Mouse (Mus musculus): ENCODE data around the gene Pnp. TPM values are rescaled to one million over a fixed set of nuclear protein-coding genes. Genes with fewer than 3 reads are reported as not detected.
"Not testable (repeated sequence)": the region's sequence is repeated elsewhere in the genome, so short reads cannot be mapped to it uniquely, and the experiment has no call there.

The Pnp gene
- polyA plus RNA-seq (2015; fragmentation: Nextera tagmentation; extraction: Ambion mirVana) = 24.9 and 27.0 TPM in 2 replicates

DNA sequence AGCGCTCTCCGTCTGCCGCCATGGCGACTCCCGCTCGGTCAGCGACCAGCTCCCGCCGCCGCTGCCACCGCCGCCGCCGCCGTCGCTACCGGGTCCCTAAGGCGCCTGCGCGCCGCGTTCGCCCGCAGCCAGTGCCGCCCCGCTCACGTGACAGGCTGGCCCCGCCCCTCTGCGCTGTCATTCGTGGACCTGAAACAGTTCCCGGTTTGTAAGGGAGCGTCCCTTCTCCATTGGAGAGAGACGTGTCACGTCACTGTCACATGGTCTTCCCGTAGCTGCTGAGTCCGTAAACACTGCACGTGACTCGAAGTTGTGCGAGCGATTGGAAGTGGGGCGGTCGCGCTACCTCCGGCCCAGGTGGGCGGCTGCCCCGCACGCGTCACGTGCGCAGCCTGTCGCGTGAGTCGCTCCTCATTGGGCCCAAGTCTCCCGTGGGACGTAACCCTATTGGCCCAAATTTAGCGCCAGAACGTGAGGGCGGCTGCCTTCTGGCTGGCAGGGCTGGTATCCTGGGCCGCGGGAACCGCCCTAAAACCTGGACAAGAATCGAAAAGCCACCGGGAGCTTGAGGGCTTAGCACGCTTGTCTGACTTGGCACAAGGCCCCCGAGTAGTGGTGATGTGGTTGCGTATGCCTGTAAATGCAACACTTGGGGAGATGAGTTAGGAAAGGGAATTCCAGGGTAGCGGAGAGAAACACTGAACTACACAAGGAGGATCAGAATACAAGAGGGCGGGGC is at the start of gene Pnp, which contains the start of gene Pip4p1:
Pnp (plus strand) TSS at position 329 of the 739 bp plus-strand sequence.
Pip4p1 (minus strand) TSS at position 103 of the 739 bp plus-strand sequence.
- ATAC-seq (ENCODE audit: low FRiP score) = peak; percentile 100
- H3K36me3 ChIP-seq = peaks cover 33% of the 10 kb centered on the region
- peak within 1 kb of the TSS; percentile 93 for H3K4me3 ChIP-seq
- H3K27ac ChIP-seq = peak within 1 kb of the TSS; percentile 91
- peak within 1 kb of the TSS; percentile 92 for H3K4me2 ChIP-seq
- peaks cover 44% of the 10 kb centered on the region for H3K4me1 ChIP-seq (replicated peaks)
- peak within 1 kb of the TSS; percentile 99 for H3K9ac ChIP-seq
- WGBS = under 1% methylated on average over 67 of the region's 68 CpGs
- H3K9me3 ChIP-seq = no peaks in the 10 kb centered on the region
- no peaks in the 10 kb centered on the region for H3K27me3 ChIP-seq

DNA sequence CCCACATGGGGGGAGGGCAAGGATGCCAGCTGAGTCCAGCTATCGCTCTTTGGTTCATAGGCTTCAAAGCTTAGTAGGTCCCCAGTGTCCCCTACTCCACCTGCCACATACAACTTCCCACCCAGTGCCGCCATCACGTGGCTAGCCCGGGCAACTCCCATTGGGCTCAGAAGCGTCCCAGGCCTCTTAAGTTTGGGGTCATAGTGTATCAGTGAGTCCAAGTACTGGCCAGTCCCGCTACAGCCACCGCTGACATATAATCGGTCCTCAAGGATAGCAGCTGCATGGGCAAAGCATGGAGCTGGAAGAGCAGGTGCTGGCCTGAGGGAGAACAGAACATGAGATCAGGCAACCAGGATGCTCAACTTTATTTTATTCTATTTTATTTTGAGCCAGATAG is 39.3 kb upstream of the Pnp start:
- H3K27me3 ChIP-seq = peaks cover 4% of the 10 kb centered on the region; the same call in 1 of the 2 replicates
- H3K9ac ChIP-seq = no peak overlapping the region
- H3K4me3 ChIP-seq = no peak overlapping the region
- H3K36me3 ChIP-seq = no peaks in the 10 kb centered on the region
- H3K9me3 ChIP-seq = no peaks in the 10 kb centered on the region
- H3K4me2 ChIP-seq = no peak overlapping the region
- peaks cover 9% of the 10 kb centered on the region for H3K4me1 ChIP-seq (replicated peaks)
- ATAC-seq (ENCODE audit: low FRiP score) = no peak; the same call in 1 of the 2 replicates
- WGBS = 93% methylated on average over 8 of the region's 8 CpGs
- H3K27ac ChIP-seq = no peak overlapping the region

DNA sequence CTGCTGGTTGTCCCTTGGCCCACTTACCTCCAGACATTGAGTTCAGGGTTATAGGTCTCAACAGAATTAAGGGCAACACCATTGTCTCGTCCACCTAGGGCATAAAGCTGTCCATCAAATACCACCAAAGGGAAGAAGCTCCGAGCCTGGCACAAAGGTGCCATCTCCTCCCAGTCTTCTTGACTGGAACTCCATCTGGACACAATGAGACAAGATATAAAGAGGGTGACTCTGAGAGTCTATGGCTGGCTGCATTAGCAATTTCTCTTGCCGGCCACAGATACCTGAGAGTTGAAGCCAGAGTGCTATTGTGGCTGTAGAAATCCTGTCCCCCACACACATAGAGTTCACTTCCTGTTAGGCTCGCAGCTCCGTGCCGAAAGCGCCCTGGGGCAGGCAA is 38.8 kb upstream of the Pnp start:
- ATAC-seq (ENCODE audit: low FRiP score) = no peak

DNA sequence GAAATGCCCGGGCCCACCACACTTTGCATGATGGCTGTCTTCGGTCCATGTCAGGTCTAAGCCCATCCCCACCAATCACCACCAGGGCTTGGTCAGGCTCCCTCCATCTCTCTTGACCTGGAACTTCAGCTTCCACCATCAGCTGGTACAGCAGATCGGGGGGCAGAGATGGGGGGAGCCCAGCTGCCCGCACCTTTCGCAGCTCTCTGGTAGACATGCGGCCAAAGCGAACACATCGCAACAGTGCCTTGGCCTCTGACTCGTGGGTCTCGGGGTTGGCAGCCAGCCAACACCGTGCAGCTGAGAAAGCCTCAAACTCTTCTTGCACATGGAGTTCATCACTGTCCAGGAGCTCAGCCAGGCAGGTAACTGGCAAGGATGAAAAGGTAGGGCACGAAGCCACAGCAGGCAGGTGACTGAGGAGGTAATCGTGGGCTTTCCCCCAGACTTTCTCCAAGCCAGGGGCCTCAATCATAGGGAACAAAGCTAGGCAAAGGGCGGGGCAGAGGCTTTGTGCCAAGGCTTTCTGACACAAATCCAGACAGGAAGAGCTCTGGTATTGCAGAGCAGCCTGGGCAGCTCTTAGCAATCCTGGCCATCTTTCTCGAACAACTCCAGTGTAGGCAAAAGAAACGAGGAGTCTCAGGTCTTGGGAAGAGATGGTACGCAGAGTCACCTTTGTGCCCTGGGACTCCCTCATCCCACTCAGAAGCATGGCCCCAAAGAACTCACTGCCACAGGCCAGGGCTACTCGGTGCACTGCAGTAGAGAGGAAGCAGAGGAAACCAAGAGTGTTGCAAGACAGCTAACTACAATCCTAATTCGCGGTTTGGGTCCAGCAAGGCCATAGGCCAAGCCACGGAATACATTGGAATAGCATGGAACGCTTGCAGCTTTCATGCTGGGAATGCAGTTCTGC is 38.1 kb upstream of the Pnp start:
- Histone ChIP-seq H3K9ac (no peak overlapping the region), H3K27ac (no peak overlapping the region), H3K4me2 (no peak overlapping the region), H3K4me3 (no peak overlapping the region), H3K27me3 (peaks cover 11% of the 10 kb centered on the region), H3K4me1 (replicated peaks) (peaks cover 17% of the 10 kb centered on the region), H3K36me3 (no peaks in the 10 kb centered on the region), H3K9me3 (no peaks in the 10 kb centered on the region)
- 88% methylated on average over 22 of the region's 22 CpGs for WGBS
- no peak for ATAC-seq (ENCODE audit: low FRiP score)

More for the DNA sequence above, 38.8 kb upstream of the Pnp start:
- Histone ChIP-seq H3K4me2 (no peak overlapping the region), H3K36me3 (no peaks in the 10 kb centered on the region), H3K9me3 (no peaks in the 10 kb centered on the region), H3K4me1 (replicated peaks) (peaks cover 14% of the 10 kb centered on the region), H3K27me3 (peaks cover 4% of the 10 kb centered on the region), H3K9ac (no peak overlapping the region), H3K4me3 (no peak overlapping the region), H3K27ac (no peak overlapping the region)
- 94% methylated on average over 7 of the region's 7 CpGs for WGBS

DNA sequence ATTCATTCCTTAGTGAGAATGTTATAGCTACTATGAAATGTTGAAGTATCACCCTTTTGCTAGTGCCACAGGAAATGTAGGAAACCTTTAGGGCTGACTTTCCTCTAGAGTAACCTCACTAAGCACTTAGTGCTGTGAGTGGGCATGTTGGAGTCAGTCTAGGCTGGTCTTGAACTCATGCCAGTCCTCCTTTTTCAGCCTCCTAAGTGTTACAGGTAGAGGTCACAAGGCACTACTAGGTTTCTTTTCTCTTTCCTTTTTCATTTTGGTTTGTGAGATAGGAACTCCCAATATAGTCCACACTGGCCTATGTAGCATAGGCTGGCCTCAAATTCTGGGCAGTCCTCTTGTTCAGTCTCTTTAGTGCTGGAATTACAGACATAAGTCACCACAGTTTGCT is 35.5 kb upstream of the Pnp start:
- no peak for ATAC-seq (ENCODE audit: low FRiP score)
- Histone ChIP-seq H3K27ac (no peak overlapping the region), H3K4me2 (no peak overlapping the region), H3K4me1 (replicated peaks) (peaks cover 17% of the 10 kb centered on the region), H3K9ac (no peak overlapping the region), H3K27me3 (peaks cover 12% of the 10 kb centered on the region), H3K36me3 (no peaks in the 10 kb centered on the region), H3K9me3 (no peaks in the 10 kb centered on the region), H3K4me3 (no peak overlapping the region)

DNA sequence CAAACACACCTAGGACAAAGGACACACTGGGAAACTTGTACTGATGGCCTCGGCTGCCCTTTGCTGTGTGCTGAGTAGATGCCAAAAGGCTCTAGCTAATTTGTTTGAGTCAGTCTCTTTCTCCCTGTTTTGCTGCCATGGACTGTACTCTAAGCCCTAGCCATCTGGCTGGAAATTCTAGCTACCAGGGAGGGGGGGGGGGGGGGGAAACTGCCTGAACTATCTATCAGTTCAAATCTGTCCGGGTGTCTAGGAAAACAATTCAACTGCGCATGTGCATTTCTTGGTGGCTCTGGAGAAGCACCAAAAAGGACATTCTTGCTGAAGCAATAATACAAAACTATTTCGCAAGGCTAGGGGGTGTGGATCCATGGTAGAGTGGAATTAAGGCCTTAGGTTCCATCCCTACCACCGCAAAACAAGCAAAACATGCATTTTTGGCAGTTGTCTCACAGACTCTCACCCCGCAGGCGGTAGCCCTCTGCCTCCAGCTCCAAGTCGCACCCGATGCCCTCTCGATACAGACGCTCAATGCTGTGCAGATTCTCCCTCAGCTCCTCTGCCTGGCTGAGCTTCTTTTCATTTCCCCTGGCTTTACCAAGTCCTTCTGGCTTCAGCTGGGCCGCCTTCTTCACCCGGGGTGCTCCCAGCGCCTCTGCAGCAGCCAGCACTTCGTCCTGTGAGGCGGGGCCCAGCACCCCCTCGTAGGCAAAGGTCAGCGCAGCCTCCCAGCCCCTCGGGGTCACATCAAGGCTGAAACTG is 34.7 kb upstream of the Pnp start:
- WGBS = 16% methylated on average over 19 of the region's 19 CpGs
- Histone ChIP-seq H3K27me3 (peaks cover 12% of the 10 kb centered on the region), H3K27ac (peak overlapping the region; percentile 24), H3K4me3 (peak overlapping the region; percentile 55), H3K36me3 (no peaks in the 10 kb centered on the region), H3K4me2 (peak overlapping the region; percentile 91), H3K9ac (peak overlapping the region; percentile 78), H3K4me1 (replicated peaks) (peaks cover 17% of the 10 kb centered on the region), H3K9me3 (no peaks in the 10 kb centered on the region)
- ATAC-seq (ENCODE audit: low FRiP score) = peak; percentile 44

DNA sequence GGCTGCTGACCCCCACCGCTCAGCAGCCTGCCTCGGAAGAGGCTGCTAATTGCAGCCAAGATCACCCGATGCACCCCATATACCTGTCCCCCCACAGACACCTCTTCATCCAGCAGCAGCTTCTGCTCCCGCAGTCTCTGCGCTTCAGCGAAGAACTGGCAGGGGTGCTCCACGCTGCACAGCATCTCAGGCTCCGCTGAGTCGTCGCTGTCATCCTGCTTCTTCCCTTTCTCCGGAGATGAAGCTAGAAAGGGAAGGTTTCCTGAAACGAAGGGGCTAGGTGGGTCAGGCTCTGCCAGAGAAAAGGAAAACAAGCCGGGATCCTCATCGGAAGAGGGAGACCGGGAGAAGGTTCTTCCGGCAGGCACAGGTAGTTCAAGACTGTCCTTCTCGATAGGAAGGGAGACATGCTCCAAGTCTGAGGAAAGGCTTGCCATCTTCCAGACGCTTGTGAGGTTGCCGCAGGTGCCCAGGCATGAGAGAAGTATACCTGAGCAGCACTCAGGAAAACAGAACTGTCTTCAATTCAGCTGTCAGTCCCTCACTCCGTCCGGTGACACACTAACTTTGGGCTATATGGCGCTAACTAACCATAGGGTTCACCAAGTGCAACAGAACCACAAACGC is 34.0 kb upstream of the Pnp start:
- ATAC-seq (ENCODE audit: low FRiP score) = peak; percentile 82
- Histone ChIP-seq H3K27ac (peak overlapping the region; percentile 24; the same call in 1 of the 2 replicates), H3K4me1 (replicated peaks) (peaks cover 17% of the 10 kb centered on the region), H3K4me2 (peak overlapping the region; percentile 91), H3K27me3 (peaks cover 12% of the 10 kb centered on the region), H3K36me3 (no peaks in the 10 kb centered on the region), H3K9me3 (no peaks in the 10 kb centered on the region), H3K4me3 (peak overlapping the region; percentile 55), H3K9ac (peak overlapping the region; percentile 78)
- WGBS = 23% methylated on average over 23 of the region's 23 CpGs

DNA sequence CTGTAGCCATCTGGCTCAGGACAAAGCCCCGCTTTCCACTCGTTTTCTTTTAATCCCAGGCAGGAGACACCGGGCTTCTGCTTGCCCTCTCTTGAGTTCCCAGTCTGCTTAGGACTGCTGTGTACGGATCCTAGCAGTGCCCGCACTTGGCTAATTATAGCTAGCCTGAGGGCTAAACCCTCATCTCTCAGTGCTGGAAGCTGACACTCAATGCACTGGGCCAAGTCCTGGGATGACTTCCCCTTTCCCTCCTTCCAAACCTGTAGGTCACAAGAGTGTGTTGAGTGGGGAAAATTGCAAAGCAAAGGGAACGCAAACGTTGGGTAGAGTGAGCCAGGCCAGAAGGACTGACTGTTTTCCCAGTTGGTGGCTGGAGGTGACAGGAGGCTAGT is 33.5 kb upstream of the Pnp start, which contains the start of gene Klhl33:
Klhl33 (minus strand) TSS at position 134 of the 392 bp plus-strand sequence.
- Histone ChIP-seq H3K4me2 (peak within 1 kb of the TSS; percentile 91), H3K36me3 (no peaks in the 10 kb centered on the region), H3K9ac (peak within 1 kb of the TSS; percentile 78), H3K27ac (peak within 1 kb of the TSS; percentile 24), H3K9me3 (no peaks in the 10 kb centered on the region), H3K4me3 (peak within 1 kb of the TSS; percentile 55), H3K27me3 (peaks cover 12% of the 10 kb centered on the region), H3K4me1 (replicated peaks) (peaks cover 17% of the 10 kb centered on the region)
- no peak for ATAC-seq (ENCODE audit: low FRiP score)
- 51% methylated on average over 7 of the region's 7 CpGs for WGBS

DNA sequence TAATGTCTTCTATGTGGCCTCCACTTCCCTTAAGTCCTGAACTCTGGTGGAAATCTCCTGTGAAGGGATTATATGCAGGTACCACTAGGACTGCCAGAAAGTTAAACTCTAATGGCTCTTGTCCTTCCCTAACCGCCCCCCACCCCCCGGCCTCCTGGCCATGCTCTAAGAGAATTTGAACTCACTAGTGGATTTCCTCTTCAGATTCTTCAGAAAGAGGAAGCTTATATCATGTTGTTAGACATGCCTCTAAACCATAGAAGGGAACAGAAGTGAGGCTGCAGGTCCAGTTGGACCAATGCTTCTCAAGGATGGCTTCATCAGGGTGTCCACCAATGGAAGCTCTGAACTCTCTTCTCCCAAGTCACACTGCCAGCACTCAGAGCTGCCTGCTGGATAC is 32.9 kb upstream of the Pnp start:
- 91% methylated on average over 2 of the region's 2 CpGs for WGBS
- not testable (repeated sequence) for H3K9ac ChIP-seq; H3K36me3 ChIP-seq; ATAC-seq (ENCODE audit: low FRiP score); H3K4me2 ChIP-seq; H3K27ac ChIP-seq; H3K4me3 ChIP-seq; H3K9me3 ChIP-seq
- H3K4me1 ChIP-seq (replicated peaks) = peaks cover 17% of the 10 kb centered on the region
- peaks cover 12% of the 10 kb centered on the region for H3K27me3 ChIP-seq

DNA sequence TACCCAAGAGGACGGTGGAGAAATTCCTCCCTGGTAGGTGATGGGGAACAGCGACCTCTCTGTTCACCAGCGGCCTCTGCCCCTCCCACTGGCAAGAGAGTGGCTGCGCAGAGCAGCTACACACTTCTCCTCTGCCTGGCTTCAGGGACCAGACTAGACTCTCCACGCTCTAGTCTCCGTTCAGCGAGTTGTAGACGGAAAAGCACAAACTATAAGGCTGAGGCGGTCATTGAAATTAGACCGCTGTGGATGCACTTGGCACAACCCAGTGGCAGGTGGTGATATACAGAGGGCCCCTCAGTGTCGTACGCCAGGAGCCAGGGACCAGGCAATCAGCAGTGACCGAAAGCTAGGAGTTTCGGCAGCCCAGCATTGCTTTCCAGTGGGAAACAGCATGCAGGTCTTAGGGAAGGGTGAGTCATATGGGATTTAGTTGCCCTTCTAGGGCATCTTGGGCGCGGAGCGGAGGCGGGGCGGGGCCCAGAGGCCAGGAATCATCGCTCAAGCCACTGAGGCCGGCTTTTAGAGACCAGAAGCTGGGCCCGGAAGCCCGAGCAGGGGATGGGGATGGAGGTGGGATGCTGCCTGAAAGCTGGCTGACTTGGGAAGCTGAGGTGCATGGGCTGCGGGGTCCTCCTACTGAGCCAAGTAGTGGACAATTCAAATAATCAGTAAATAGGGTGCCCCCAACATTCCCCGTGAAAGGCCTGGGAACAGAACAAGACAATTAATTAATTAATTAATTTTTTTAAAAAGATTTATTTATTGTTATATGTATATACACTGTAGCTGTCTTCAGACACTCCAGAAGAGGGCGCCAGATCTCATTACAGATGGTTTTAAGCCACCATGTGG is 26.7 kb upstream of the Pnp start:
- Histone ChIP-seq H3K36me3 (no peaks in the 10 kb centered on the region; the same call in 1 of the 2 replicates), H3K4me2 (peak overlapping the region; percentile 64), H3K9me3 (no peaks in the 10 kb centered on the region), H3K27me3 (no peaks in the 10 kb centered on the region), H3K4me1 (replicated peaks) (peaks cover 8% of the 10 kb centered on the region; the same call in 1 of the 2 replicates), H3K4me3 (peak overlapping the region; percentile 41), H3K9ac (peak overlapping the region; percentile 71), H3K27ac (no peak overlapping the region; the same call in 1 of the 2 replicates)
- 4% methylated on average over 26 of the region's 26 CpGs for WGBS
- ATAC-seq (ENCODE audit: low FRiP score) = peak; percentile 91

DNA sequence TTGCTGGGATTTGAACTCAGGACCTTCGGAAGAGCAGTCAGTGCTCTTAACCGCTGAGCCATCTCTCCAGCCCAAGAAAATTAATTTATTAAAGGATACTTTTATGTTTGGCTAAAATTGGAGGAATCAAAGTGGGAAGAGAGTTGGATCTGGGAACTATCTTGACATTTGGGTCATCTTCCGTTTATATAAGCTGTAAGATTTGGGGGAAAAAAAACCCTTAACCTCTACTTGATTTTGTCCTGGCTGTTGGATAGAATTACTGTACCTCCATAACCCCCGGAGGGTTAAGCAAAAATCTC is 26.1 kb upstream of the Pnp start:
- no peak overlapping the region for H3K9ac ChIP-seq
- no peak overlapping the region for H3K27ac ChIP-seq
- peaks cover 8% of the 10 kb centered on the region; the same call in 1 of the 2 replicates for H3K4me1 ChIP-seq (replicated peaks)
- H3K27me3 ChIP-seq = no peaks in the 10 kb centered on the region
- 82% methylated on average over 4 of the region's 4 CpGs for WGBS
- H3K4me2 ChIP-seq = no peak overlapping the region
- no peaks in the 10 kb centered on the region for H3K9me3 ChIP-seq
- no peaks in the 10 kb centered on the region; the same call in 1 of the 2 replicates for H3K36me3 ChIP-seq
- H3K4me3 ChIP-seq = no peak overlapping the region
- no peak for ATAC-seq (ENCODE audit: low FRiP score)

Measured in hindbrain, embryonic 13.5 days (tissue).